Mouse (Mus musculus): Measurements from ENCODE around the gene Gm9918.

The Gm9918 gene

GRCm38 (mm10) chr15:102245891-102246741 is 24.2 kb upstream of the Gm9918 start:
- peak; percentile 79 for DNase-seq

- peak; percentile 98 for DNase-seq
Measured at GRCm38 (mm10) chr15:102246866-102247251, 23.5 kb upstream of the Gm9918 start.

- peak; percentile 83 for DNase-seq
Measured at GRCm38 (mm10) chr15:102247252-102248130, 22.9 kb upstream of the Gm9918 start.

- no peak for DNase-seq
Measured at GRCm38 (mm10) chr15:102248131-102248811, 22.1 kb upstream of the Gm9918 start.

- DNase-seq: no peak
Measured at GRCm38 (mm10) chr15:102248812-102249191, 21.6 kb upstream of the Gm9918 start.

- DNase-seq: no peak
Measured at GRCm38 (mm10) chr15:102249251-102249691, 21.1 kb upstream of the Gm9918 start.

- DNase-seq: no peak
Measured at GRCm38 (mm10) chr15:102249967-102250366, 20.4 kb upstream of the Gm9918 start.

GRCm38 (mm10) chr15:102250521-102250920 is 19.8 kb upstream of the Gm9918 start:
- no peak for DNase-seq

GRCm38 (mm10) chr15:102255547-102256255 is 14.7 kb upstream of the Gm9918 start:
- peak; percentile 54 for DNase-seq

- no peak for DNase-seq
Measured at GRCm38 (mm10) chr15:102256431-102257201, 13.7 kb upstream of the Gm9918 start.

GRCm38 (mm10) chr15:102257202-102258075 is 12.9 kb upstream of the Gm9918 start, which contains the start of gene Rarg:
Rarg (minus strand) TSS chr15:102257517.
- DNase-seq: peak; percentile 64

- no peak for DNase-seq
Measured at GRCm38 (mm10) chr15:102258076-102258470, 12.3 kb upstream of the Gm9918 start.

- DNase-seq: no peak
Measured at GRCm38 (mm10) chr15:102258581-102259253, 11.6 kb upstream of the Gm9918 start.

GRCm38 (mm10) chr15:102262582-102262981 is 7.8 kb upstream of the Gm9918 start:
- DNase-seq: no peak

GRCm38 (mm10) chr15:102263037-102263436 is 7.3 kb upstream of the Gm9918 start:
- DNase-seq: no peak

GRCm38 (mm10) chr15:102265548-102265947 is 4.8 kb upstream of the Gm9918 start:
- DNase-seq: no peak

- no peak for DNase-seq
Measured at GRCm38 (mm10) chr15:102271441-102271840, 1.1 kb downstream of the Gm9918 start.

GRCm38 (mm10) chr15:102273982-102274716 is 3.8 kb downstream of the Gm9918 start:
- DNase-seq: no peak

GRCm38 (mm10) chr15:102278726-102279091 is 8.3 kb downstream of the Gm9918 start:
- DNase-seq: no peak

Measured in kidney, adult 11 months (tissue).